Mouse (Mus musculus): Measurements from ENCODE around the gene Ncl. TPM values are rescaled to one million over a fixed set of nuclear protein-coding genes. Genes with fewer than 3 reads are reported as not detected.
A peak's percentile ranks its signal among the peaks of the same experiment; 100 is the strongest.

Gene Ncl
- 100 to 1,000 TPM; 146 to 149 TPM for total RNA-seq (2021)
- long read RNA-seq, experiment 1, full-length matches to known transcripts: 121 of 160 reads
- long read RNA-seq, experiment 1, partial matches to known transcripts: 25 of 160 reads
- long read RNA-seq, experiment 1, other reads (novel, unspliced or antisense): 14 of 160 reads
- long read RNA-seq, experiment 2, full-length matches to known transcripts: 96 of 123 reads
- long read RNA-seq, experiment 2, partial matches to known transcripts: 17 of 123 reads
- long read RNA-seq, experiment 2, other reads (novel, unspliced or antisense): 10 of 123 reads

DNA sequence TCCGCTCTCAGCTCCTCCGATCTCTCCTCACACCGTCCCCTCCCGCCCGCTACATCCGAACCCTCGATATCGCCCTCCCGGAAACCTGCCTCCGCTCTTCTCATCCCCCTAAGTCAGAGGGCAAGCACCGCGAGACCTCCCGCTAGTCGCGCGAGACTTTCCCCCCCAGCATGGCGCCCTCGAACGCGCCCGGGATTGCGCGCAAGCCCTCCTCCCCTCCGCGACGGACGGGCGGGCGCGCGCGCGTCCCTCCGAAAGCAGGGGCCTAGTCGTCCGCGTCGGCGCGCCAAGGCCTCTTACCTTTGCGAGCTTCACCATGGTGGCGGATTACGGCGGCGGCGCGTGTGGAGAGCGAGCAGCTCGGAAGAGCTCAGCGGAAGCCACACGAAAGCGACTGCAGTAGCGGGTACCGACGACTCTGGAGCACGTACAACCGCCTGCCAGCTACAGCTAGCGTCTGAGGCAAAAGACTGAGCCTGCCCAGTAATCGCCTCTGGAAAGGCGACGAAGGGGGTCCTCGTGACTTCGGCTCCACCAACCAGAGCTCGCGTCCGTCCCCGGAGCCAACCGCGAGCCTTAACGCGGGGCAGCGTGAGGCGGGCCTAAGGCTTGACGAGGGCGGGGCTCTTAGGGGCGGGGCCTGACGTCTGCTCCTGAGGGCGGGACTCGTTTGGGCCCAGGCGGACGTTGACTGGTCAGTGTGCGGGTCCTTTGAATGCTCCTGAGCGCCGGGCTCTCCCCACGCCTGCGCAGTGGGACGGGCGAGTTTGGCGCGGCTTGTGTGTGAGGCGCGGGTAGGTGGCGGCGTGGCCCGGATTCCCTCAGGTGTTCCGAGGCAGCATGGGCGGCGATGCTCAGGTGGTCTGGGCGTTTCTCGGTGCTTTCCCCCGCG is at the start of gene Ncl:
Ncl (minus strand) TSS at position 495 of the 892 bp plus-strand sequence.
- DNase-seq (ENCODE audit: low spot score in 2 of 2): peak; percentile 97 to 98
- intact Hi-C loops (cut with DNase I): no loop called here

DNA sequence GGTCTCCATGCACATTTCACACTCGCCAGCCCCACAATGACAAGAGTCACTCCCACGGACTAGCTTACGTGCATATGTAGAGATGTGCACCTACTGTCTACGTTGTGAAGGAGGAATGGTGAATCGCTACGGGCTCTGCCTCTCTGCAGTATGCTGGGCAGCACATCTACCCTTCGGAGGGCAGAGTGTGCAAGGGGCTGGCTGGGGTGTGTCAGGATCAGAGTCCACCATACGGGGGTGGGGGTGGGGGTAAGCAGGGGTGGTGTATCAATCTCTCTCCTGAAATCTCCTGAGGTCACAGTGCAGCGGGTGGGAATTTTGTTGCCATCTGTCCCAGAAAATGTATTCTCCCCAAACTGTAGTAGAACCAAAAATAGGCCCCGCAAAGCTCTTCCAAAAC is 49.3 kb upstream of the Ncl start:
- DNase-seq (ENCODE audit: low spot score in 2 of 2): no peak
- intact Hi-C loops (cut with DNase I): no loop called here

DNA sequence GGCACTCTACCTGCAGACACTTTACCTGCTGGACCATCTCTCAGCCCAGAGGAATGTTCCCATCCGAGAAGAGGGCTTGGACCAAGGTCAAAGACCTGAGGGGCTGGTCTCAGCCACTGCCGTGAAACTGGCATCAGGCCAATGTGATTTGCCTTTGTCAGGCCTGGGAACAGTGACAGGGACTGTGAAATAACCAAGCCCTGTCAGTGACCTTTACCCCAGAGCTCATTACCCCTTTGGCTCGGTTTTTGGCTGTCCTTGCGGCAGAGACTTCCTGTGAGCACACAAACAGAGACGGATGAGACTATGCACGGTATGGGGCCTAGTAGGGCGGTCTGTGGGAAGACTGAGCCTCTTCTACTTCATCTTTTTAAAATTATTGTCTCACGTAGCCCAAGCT is 47.7 kb upstream of the Ncl start:
- intact Hi-C loops (cut with DNase I): no loop called here
- DNase-seq (ENCODE audit: low spot score in 2 of 2): no peak

DNA sequence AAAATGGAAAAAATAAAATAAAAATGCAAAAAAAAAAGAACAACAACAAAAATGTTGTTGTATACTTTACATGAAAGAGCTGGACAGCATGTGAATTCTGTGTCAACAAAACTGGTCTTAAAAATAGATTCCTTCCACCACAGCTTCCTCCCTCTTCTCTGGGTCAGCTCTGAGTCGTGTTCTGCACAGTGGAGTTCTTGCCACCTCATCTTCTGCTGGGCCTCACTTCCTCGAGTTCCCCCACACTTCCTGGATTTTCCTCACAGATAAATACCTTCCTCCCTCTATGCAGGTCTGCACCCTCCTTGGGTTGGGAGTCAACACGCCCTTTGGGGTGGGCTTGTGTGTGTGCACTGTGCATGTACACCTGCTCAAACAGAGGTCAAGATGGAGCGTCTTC is 47.1 kb upstream of the Ncl start:
- intact Hi-C loops (cut with DNase I): no loop called here

DNA sequence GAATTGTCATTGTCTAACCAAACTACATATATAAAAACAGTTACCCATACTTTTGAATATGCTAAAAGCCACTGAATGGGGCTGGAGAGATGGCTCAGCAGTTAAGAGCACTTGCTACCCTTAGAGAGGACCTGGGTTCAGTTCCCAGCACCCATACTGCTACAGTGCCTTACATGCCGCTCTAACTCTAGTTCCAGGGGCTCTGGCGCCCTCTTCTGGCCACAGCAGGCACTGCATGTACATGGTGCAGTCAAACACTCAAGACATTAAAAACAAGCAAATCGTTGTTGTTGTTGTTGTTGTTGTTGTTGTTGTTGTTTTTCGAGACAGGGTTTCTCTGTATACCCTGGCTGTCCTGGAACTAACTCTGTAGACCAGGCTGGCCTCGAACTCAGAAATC is 45.6 kb upstream of the Ncl start:
- no peak for DNase-seq (ENCODE audit: low spot score in 2 of 2)
- intact Hi-C loops (cut with DNase I): no loop called here

More for the DNA sequence above, 47.1 kb upstream of the Ncl start:
- no peak for DNase-seq (ENCODE audit: low spot score in 2 of 2)

DNA sequence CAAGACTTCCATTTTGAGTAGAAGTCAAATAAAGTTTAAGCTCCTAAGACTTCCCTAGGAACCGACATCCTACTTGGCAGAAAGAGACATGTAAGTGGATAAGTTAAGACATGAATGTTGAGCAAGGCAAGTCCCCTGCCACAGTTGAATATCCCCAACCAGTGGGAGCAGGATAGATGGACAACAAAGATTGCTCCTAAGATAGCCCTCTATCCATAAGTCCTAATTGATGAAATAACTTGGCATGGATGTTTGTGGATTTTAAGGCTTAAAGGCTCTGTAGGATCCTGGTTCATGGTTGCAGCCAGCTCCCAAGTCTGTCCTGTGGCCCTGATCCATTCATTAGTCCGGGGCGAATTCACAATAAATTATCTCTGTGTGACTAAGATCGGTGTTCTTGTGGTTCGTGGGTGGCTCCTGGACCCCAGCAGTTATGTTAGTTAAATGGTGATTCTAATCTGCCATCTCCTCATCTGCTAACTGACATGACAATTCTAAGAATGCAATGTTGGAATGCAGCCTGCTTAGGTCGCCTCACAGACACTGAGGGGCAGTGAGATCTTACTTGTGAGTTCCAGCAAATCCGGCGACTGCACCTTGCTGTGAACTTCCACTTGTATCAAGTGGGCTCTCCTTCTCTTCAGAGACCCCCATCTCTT is 41.0 kb upstream of the Ncl start:
- intact Hi-C loops (cut with DNase I): no loop called here

DNA sequence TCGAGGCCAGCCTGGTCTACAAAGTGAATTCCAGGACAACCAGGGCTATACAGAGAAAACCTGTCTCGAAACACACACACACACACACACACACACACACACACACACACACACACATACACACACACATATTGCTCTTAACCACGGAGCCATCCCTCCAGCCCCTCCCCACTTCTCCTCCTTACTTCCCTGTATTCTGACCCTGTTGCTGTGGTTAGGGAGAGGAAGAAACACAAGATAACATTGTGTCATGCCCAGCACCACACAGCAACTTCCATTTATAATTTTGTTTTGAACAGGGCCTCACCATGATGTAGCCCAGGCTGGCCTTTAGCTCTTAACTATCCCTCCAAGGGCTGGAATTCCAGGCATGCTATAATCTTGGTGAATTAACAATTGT is 40.1 kb upstream of the Ncl start:
- DNase-seq (ENCODE audit: low spot score in 2 of 2): no peak
- intact Hi-C loops (cut with DNase I): no loop called here

More for the DNA sequence above, 41.0 kb upstream of the Ncl start:
- no peak for DNase-seq (ENCODE audit: low spot score in 2 of 2)

DNA sequence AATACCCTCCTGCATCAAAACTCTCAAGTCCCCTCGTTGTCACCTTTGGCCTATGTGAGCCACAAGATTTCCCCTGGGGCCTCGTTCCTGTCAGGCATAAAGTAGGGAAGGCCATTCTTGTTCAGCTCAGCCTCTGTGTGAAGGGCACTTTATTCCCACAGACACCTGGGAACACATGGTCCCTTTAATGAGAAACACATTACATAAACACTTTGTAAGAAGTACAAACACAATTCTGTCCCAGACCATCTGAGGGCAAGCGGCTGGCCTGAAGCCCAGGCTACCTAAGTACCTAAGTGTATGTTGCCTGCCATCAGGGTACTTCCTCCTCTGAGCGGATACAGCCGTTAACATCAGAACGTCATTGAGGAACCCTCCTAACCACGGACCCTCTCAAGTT is 39.0 kb upstream of the Ncl start:
- no peak for DNase-seq (ENCODE audit: low spot score in 2 of 2)
- intact Hi-C loops (cut with DNase I): no loop called here

DNA sequence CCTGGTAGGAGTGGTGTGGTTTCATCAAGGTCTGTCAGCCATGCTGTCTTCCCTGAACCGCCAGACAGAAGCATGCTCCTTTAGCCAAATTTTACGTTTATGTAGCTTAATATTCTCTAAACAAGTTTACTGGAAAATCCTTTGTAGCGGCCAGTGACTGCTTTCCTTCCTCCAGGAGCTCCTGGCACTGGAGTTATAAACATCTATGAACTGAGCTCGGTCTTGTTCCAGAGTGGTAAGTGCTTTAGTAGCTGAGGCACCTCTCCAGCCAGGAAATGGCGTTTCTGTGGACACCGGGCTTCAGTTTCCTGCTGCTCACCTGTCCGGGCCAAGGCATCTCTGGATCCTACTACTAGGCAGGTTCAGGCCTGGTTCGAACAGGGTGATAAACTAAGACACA is 38.4 kb upstream of the Ncl start:
- no peak for DNase-seq (ENCODE audit: low spot score in 2 of 2)
- intact Hi-C loops (cut with DNase I): no loop called here

DNA sequence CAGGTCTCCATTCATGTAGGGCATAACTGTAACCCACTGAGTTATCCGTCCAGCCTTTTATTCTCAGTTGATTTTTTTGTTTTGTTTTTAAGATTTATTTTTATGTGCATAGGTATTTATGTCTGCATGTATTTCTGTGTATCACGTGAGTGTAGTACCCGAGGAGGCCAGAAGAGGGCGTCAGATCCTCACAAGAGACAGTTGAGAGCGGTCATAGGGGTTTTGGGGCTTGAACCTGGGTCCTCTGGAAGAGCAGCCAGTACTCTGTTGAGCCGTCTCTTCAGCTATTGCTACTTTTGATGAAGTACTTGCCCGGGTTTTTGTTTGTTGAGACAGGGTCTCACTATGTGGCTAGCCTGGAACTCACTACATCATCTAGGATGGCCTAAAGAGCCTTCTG is 36.7 kb upstream of the Ncl start:
- intact Hi-C loops (cut with DNase I): no loop called here
- DNase-seq (ENCODE audit: low spot score in 2 of 2): no peak

DNA sequence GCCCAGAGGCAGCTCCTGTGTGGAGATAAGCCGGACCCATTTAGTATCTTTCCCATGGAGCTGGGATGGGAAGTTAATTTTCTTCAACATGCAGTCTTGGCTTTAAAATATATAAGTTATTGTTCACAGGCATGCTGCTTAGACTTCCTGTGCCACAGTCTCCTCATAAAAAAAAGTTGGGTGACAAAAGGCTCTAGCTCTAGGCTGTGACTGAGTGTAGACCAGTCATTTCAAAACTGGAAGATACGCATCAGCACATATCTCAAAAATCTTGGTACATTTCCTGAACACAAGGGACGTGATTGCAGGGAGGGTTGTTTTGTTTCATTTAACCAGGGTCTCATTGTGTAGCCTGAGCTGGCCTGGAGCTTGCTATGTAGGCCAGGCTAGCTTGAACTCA is 35.0 kb upstream of the Ncl start:
- intact Hi-C loops (cut with DNase I): no loop called here
- no peak for DNase-seq (ENCODE audit: low spot score in 2 of 2)

DNA sequence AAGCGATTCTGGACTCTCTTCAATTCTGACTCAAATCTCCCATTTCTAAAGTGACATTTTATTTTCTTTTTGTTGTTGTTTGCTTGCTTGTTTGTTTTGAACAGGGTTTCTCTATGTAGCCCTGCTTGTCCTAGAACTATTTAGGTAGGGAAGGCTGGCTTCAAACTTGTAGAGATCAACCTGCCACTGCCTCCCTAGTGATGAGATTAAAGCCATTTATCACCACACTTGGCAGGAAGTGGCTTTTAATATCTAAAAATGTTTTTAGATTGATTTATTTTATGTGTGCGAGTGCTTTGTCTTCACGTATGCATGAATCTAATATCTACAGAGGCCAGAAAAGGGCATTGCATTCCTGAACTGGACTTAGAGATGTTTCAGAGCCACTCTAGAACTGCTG is 34.0 kb upstream of the Ncl start:
- DNase-seq (ENCODE audit: low spot score in 2 of 2): no peak
- intact Hi-C loops (cut with DNase I): no loop called here

DNA sequence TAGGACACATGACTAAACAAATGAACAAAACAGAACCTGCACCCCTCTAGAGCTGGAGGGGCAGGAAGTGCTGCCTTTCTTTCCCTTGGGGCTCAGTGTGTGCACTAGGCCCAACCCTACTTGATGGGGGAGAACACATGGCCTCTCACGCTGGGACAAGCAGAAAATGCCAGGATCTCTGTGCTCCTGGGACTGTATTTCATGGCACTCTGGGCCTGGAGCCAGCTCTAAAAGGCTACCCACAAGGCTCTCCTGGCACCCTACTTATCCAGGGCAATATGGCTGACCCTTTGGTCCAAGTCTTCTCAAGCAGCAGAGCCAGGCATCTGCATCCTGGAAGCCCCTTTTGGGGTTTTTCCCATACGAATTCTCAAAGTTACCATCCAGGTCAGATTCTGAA is 32.2 kb upstream of the Ncl start:
- intact Hi-C loops (cut with DNase I): no loop called here

DNA sequence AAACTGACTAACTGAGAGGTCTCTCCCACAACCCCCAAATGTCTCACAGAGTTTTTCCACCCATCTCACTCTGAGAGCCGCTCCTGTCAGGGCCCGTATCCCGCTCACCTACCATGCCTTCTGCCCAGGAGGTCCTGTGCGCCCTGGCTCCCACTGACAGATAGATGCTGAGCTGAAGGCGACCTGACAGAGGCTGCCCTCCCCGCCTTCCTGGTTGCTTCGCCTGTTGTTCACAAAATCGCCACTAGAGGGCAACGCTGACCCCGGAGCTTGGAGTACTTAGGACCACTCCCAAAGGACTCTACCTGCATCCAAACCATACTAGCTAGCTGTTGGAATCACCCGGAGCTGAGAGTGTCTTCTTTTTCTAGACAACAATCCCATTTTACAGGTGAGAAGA is 30.0 kb upstream of the Ncl start:
- intact Hi-C loops (cut with DNase I): loop anchor here (5.0 kb wide), 1 partner anchor 43 kb away; no protein-coding TSS in a partner anchor
- DNase-seq (ENCODE audit: low spot score in 2 of 2): peak; percentile 60 to 78

More for the DNA sequence above, 32.2 kb upstream of the Ncl start:
- DNase-seq (ENCODE audit: low spot score in 2 of 2): no peak

DNA sequence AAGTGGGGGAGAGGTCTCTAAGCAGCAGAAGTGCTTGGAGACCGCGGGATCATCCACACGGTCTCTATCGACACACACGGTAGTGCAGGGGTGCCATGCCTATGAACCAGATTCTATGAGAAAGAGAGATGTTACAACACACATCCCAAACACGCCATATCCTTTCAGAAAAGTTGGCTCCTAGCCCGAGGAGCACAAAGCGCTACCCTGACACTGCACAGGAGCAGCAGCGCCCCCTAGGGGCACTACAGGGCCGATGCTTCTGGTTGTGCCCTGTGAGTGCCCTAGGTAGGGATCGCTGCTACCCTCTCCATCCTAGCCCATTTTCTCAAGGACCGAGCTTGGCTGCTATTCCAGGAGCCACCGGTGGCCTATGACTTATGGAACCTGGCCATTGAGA is 21.8 kb upstream of the Ncl start:
- intact Hi-C loops (cut with DNase I): no loop called here
- DNase-seq (ENCODE audit: low spot score in 2 of 2): peak; percentile 51 to 88

DNA sequence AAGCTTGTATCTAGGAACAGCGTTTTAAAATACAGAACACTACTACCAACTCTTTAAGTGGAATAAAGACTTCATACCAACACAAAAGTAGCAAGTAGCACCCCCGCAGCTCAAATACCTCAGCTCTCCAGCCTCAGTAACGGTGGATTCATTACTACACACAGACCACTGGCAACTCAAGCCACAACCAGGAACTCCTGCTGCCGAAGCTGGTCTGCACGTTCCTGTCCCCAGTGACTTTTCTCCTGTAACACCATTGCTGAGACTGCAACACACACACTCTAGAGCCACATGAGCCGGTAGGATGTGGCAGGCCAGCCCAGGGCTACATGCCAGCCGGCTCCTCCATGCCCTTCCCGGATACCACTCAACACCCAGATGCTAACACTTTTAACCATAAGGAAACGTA is 20.0 kb upstream of the Ncl start:
- peak; percentile 29 to 73 for DNase-seq (ENCODE audit: low spot score in 2 of 2)
- intact Hi-C loops (cut with DNase I): loop anchor here (5.0 kb wide), 1 partner anchor 38 kb away; no protein-coding TSS in a partner anchor

DNA sequence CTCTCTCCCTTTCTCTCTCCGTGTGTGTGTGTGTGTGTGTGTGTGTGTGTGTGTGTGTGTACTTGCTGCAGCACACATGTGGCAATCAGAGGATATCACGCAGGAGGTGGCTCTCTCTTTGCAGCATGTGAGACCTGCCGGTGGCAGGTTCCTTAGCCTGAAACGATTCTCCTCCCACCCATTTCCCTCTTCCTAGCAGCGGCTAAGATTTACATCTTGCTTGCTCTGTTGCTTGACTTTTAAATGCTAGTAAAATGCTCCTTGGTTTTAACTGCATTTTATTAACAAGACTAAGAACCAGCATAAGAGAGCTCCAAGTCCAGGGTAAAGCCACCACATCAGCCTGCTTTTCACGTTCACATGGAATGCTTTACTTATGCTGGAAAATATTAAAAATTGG is 19.5 kb upstream of the Ncl start:
- intact Hi-C loops (cut with DNase I): loop anchor here (5.0 kb wide), 1 partner anchor 39 kb away; no protein-coding TSS in a partner anchor
- peak; percentile 28 to 60 for DNase-seq (ENCODE audit: low spot score in 2 of 2)

DNA sequence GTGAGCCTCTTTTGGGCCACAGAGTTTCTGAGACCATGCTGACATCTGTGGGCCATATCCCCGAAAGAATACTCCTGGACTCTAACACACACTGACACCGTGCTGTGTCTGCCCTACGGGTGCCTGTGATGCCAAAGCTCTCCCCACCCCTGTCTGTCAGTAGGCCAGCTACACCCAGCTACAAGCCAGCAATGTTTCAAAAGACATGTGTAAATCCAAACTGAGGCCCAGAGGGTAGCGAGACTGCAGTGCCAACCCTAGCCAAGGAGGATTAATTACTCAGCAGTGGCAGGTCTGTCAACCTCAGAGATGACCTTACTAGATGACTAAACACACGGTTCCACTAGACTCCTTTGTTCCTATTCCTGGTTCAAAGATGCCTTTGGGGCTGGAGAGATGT is 17.2 kb upstream of the Ncl start:
- intact Hi-C loops (cut with DNase I): loop anchor here (5.0 kb wide), 1 partner anchor 41 kb away; no protein-coding TSS in a partner anchor

DNA sequence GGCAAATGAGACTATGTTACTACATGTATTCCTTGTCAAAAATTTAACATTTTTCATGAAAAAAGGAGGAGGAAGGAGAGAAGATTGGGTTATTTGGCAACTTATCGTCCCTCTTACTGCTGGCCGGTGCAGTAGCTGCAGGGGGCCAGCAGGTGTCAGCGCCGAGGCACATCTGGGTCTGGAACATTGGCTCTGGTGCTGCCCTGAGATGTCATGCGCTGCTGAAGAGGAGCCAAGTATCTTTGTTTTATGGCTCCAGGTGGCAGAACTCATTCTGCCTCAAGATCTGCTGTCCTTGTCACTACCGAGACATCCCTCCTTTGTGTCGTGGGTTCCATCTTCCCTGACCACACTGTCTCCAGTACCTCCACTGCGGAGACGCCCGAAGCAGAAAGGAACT is 12.8 kb upstream of the Ncl start:
- peak; percentile 57 to 58 for DNase-seq (ENCODE audit: low spot score in 2 of 2)

More for the DNA sequence above, 17.2 kb upstream of the Ncl start:
- no peak for DNase-seq (ENCODE audit: low spot score in 2 of 2)

DNA sequence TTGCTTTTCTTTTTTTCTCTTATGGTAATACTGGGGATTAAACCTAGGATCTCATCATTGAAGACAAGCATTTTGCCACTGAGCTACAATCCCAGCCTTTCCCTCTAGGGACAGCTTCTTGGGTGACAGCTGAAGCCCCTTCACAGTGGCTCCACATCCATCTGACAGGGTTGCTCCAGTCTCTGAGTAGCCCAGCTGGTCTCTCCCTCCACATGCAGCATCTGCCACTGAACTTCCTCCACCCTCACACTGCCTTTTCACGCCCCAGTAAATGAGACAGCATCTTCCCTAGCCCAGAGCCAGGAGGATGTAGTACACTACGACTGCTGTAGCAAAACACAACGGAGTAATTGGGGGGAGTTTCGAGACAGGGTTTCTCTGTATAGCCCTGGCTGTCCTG is 8.9 kb upstream of the Ncl start:
- peak in 1 of 2 experiments; percentile 54 for DNase-seq (ENCODE audit: low spot score in 2 of 2)

More for the DNA sequence above, 12.8 kb upstream of the Ncl start:
- intact Hi-C loops (cut with DNase I): no loop called here

More for the DNA sequence above, 8.9 kb upstream of the Ncl start:
- intact Hi-C loops (cut with DNase I): no loop called here

All from left cerebral cortex, postnatal 14 days (tissue).